Mouse (Mus musculus) kidney, postnatal 0 days (tissue): ENCODE data around the gene Dapk1. TPM values are rescaled to one million over a fixed set of nuclear protein-coding genes. Genes with fewer than 3 reads are reported as not detected.

Source experiments
- ATAC-seq: fragments of 200-750 bp; cut with Nextera tagmentation; replicated peaks from 2 replicates; pipeline ENCODE4 v1.8.0; 2017; ENCODE audit warnings: low read depth, moderate number of reproducible peaks, moderate TSS enrichment, moderate library complexity; ENCODE audit not compliant: low FRiP score
- DNase-seq: peaks from one replicate; pipeline ENCODE4 v3.0.0-alpha.2; 2016; ENCODE audit warnings: low spot score
- H3K27ac ChIP-seq: fragments of 300-500 bp; sonication (generic); 2 replicates; pipeline ENCODE4 v1.5.1; 2014; ENCODE audit warnings: mild to moderate bottlenecking
- H3K27me3 ChIP-seq: fragments of 300-500 bp; sonication (generic); 2 replicates; pipeline ENCODE4 v1.6.1; 2014; ENCODE audit warnings: low read length, mixed read lengths; ENCODE audit not compliant: insufficient read depth
- H3K36me3 ChIP-seq: fragments of 300-500 bp; sonication (generic); 2 replicates; pipeline ENCODE4 v1.6.1; 2014; ENCODE audit warnings: low read length, mixed read lengths; ENCODE audit not compliant: insufficient read depth
- H3K4me1 ChIP-seq: fragments of 300-500 bp; sonication (generic); replicated peaks from 2 replicates; pipeline ENCODE4 v1.6.1; 2014; ENCODE audit warnings: antibody characterized with exemption, low read length, mixed read lengths; ENCODE audit not compliant: insufficient read depth
- H3K4me2 ChIP-seq: fragments of 300-500 bp; sonication (generic); 2 replicates; pipeline ENCODE4 v1.6.1; 2014; ENCODE audit warnings: mild to moderate bottlenecking, low read length, moderate library complexity, mixed read lengths
- H3K4me3 ChIP-seq: fragments of 300-500 bp; sonication (generic); replicated peaks from 2 replicates; pipeline ENCODE4 v1.5.1; 2014; ENCODE audit warnings: low read depth, low read length
- H3K9ac ChIP-seq: fragments of 300-500 bp; sonication (generic); 2 replicates; pipeline ENCODE4 v1.6.1; 2014; ENCODE audit warnings: low read depth, low read length
- H3K9me3 ChIP-seq: fragments of 300-500 bp; sonication (generic); replicated peaks from 2 replicates; pipeline ENCODE4 v1.6.1; 2016; ENCODE audit warnings: low read length, inconsistent platforms, mixed read lengths
- CTCF ChIP-seq: IDR thresholded peaks from 2 replicates; pipeline ENCODE4 v1.5.1; 2016; ENCODE audit warnings: antibody characterized with exemption, low read depth, mild to moderate bottlenecking, moderate library complexity
- WGBS: fragments of 180-500 bp; shearing (Covaris S2); extraction: QIAGEN DNeasy Blood & Tissue Kit; methylation state at CpG from one replicate; pipeline ENCODE4 v1.1.7; 2014; 5-methylcytosine and 5-hydroxymethylcytosine counted together
- polyA plus RNA-seq: library from polyadenylated mRNA; unstranded; fragments of >200 nt; fragmentation: Nextera tagmentation; extraction: Ambion mirVana; gene quantifications from 2 replicates; pipeline ENCODE4 v1.2.1, GENCODE M21; 2015

The Dapk1 gene
- polyA plus RNA-seq, 1 experiment from 2014 or later = 21.4 TPM

GRCm38 (mm10) chr13:60684050-60684760 lies 82.5 kb downstream of the Dapk1 start:
- Histone ChIP-seq H3K36me3 (no peaks in the 10 kb centered on the region), H3K9me3 (no peaks in the 10 kb centered on the region), H3K4me1 (peaks cover 18% of the 10 kb centered on the region), H3K27ac (peak overlapping the region; percentile 77), H3K4me3 (no peak overlapping the region), H3K27me3 (no peaks in the 10 kb centered on the region), H3K4me2 (no peak overlapping the region), H3K9ac (no peak overlapping the region)
- WGBS = 40% methylated on average over 10 of the region's 10 CpGs
- TF ChIP-seq CTCF = no peak
- DNase-seq (peak; percentile 80), ATAC-seq (peak; percentile 64)

GRCm38 (mm10) chr13:60684806-60685205 lies 83.1 kb downstream of the Dapk1 start:
- TF ChIP-seq CTCF = no peak
- Histone ChIP-seq H3K4me3 (no peak overlapping the region), H3K27me3 (no peaks in the 10 kb centered on the region), H3K9me3 (no peaks in the 10 kb centered on the region), H3K9ac (no peak overlapping the region), H3K27ac (peak overlapping the region; percentile 77), H3K4me2 (no peak overlapping the region), H3K36me3 (no peaks in the 10 kb centered on the region), H3K4me1 (peaks cover 18% of the 10 kb centered on the region)
- 69% methylated on average over 8 of the region's 8 CpGs for WGBS
- DNase-seq (no peak), ATAC-seq (no peak)

- 58% methylated on average over 6 of the region's 6 CpGs for WGBS
These were observed 83.5 kb downstream of the Dapk1 start for GRCm38 (mm10) chr13:60685216-60685615.

GRCm38 (mm10) chr13:60686024-60686663 lies 84.4 kb downstream of the Dapk1 start:
- H3K9me3 ChIP-seq = no peaks in the 10 kb centered on the region
- no peak for TF ChIP-seq CTCF
- peak; percentile 40; the same call in 1 of the 2 replicates for ATAC-seq
- no peak overlapping the region for H3K4me3 ChIP-seq
- peaks cover 18% of the 10 kb centered on the region for H3K4me1 ChIP-seq
- H3K4me2 ChIP-seq = no peak overlapping the region
- H3K27ac ChIP-seq = peak overlapping the region; percentile 77
- WGBS = 33% methylated on average over 12 of the region's 12 CpGs
- no peaks in the 10 kb centered on the region for H3K36me3 ChIP-seq
- H3K27me3 ChIP-seq = no peaks in the 10 kb centered on the region
- no peak overlapping the region for H3K9ac ChIP-seq
- DNase-seq = peak; percentile 91

More at GRCm38 (mm10) chr13:60685216-60685615, 83.5 kb downstream of the Dapk1 start:
- no peaks in the 10 kb centered on the region for H3K9me3 ChIP-seq
- H3K4me2 ChIP-seq = no peak overlapping the region
- no peaks in the 10 kb centered on the region for H3K27me3 ChIP-seq
- peaks cover 18% of the 10 kb centered on the region for H3K4me1 ChIP-seq
- peak overlapping the region; percentile 77 for H3K27ac ChIP-seq
- H3K9ac ChIP-seq = no peak overlapping the region
- DNase-seq = peak; percentile 83
- no peaks in the 10 kb centered on the region for H3K36me3 ChIP-seq
- no peak overlapping the region for H3K4me3 ChIP-seq
- TF ChIP-seq CTCF = no peak
- ATAC-seq = no peak

- Histone ChIP-seq H3K27ac (peak overlapping the region; percentile 77), H3K4me1 (peaks cover 18% of the 10 kb centered on the region), H3K9ac (no peak overlapping the region), H3K36me3 (no peaks in the 10 kb centered on the region), H3K9me3 (no peaks in the 10 kb centered on the region), H3K4me3 (no peak overlapping the region), H3K4me2 (no peak overlapping the region), H3K27me3 (no peaks in the 10 kb centered on the region)
- WGBS = 36% methylated on average over 12 of the region's 12 CpGs
- DNase-seq (no peak), ATAC-seq (no peak; the same call in 1 of the 2 replicates)
- no peak for TF ChIP-seq CTCF
These were observed 85.2 kb downstream of the Dapk1 start for GRCm38 (mm10) chr13:60686967-60687366.

GRCm38 (mm10) chr13:60687462-60687861 lies 85.7 kb downstream of the Dapk1 start:
- H3K4me2 ChIP-seq = no peak overlapping the region
- H3K4me1 ChIP-seq = peaks cover 18% of the 10 kb centered on the region
- no peak overlapping the region for H3K9ac ChIP-seq
- no peak for DNase-seq
- no peaks in the 10 kb centered on the region for H3K27me3 ChIP-seq
- H3K4me3 ChIP-seq = no peak overlapping the region
- no peaks in the 10 kb centered on the region for H3K36me3 ChIP-seq
- 75% methylated on average over 4 of the region's 4 CpGs for WGBS
- TF ChIP-seq CTCF = no peak
- H3K9me3 ChIP-seq = no peaks in the 10 kb centered on the region
- ATAC-seq = no peak
- peak overlapping the region; percentile 77; the same call in 1 of the 2 replicates for H3K27ac ChIP-seq
